Mouse (Mus musculus): ENCODE data around the gene Tubgcp6. TPM values are rescaled to one million over a fixed set of nuclear protein-coding genes. Genes with fewer than 3 reads are reported as not detected.
A peak's percentile ranks its signal among the peaks of the same experiment; 100 is the strongest.

The Tubgcp6 gene
- total RNA-seq, 2 experiments from 2014 or later, result 26.4 to 28.3 TPM

GRCm38 (mm10) chr15:89110147-89110546 is 12.8 kb downstream of the Tubgcp6 start:
- no peak for ATAC-seq (replicated peaks; ENCODE audit: low FRiP score, poor library complexity, severe bottlenecking)

- ATAC-seq (replicated peaks; ENCODE audit: low FRiP score, poor library complexity, severe bottlenecking), result no peak
Measured at GRCm38 (mm10) chr15:89106976-89107375, 15.9 kb downstream of the Tubgcp6 start.

GRCm38 (mm10) chr15:89106073-89106472 is 16.8 kb downstream of the Tubgcp6 start:
- ATAC-seq (replicated peaks; ENCODE audit: low FRiP score, poor library complexity, severe bottlenecking), result no peak

- no peak for ATAC-seq (replicated peaks; ENCODE audit: low FRiP score, poor library complexity, severe bottlenecking)
Measured at GRCm38 (mm10) chr15:89104425-89104824, 18.5 kb downstream of the Tubgcp6 start.

- ATAC-seq (replicated peaks; ENCODE audit: low FRiP score, poor library complexity, severe bottlenecking), result no peak
Measured at GRCm38 (mm10) chr15:89103921-89104320, 19.0 kb downstream of the Tubgcp6 start.

- ATAC-seq (replicated peaks; ENCODE audit: low FRiP score, poor library complexity, severe bottlenecking), result no peak
Measured at GRCm38 (mm10) chr15:89102646-89103045, 20.3 kb downstream of the Tubgcp6 start.

- ATAC-seq (replicated peaks; ENCODE audit: low FRiP score, poor library complexity, severe bottlenecking), result no peak
Measured at GRCm38 (mm10) chr15:89100823-89101222, 22.1 kb downstream of the Tubgcp6 start.

GRCm38 (mm10) chr15:89098616-89099015 is 24.3 kb downstream of the Tubgcp6 start:
- ATAC-seq (replicated peaks; ENCODE audit: low FRiP score, poor library complexity, severe bottlenecking), result no peak

GRCm38 (mm10) chr15:89097450-89097849 is 25.5 kb downstream of the Tubgcp6 start:
- no peak for ATAC-seq (replicated peaks; ENCODE audit: low FRiP score, poor library complexity, severe bottlenecking)

- no peak for ATAC-seq (replicated peaks; ENCODE audit: low FRiP score, poor library complexity, severe bottlenecking)
Measured at GRCm38 (mm10) chr15:89092181-89092580, 30.7 kb downstream of the Tubgcp6 start.

GRCm38 (mm10) chr15:89090662-89091061 is 32.2 kb downstream of the Tubgcp6 start:
- no peak for ATAC-seq (replicated peaks; ENCODE audit: low FRiP score, poor library complexity, severe bottlenecking)

GRCm38 (mm10) chr15:89089248-89090051 is 33.5 kb downstream of the Tubgcp6 start:
- ATAC-seq (replicated peaks; ENCODE audit: low FRiP score, poor library complexity, severe bottlenecking), result peak; percentile 51

GRCm38 (mm10) chr15:89088607-89089247 is 34.2 kb downstream of the Tubgcp6 start, which contains the start of gene Selenoo:
Gene Selenoo, plus strand, starts transcription at chr15:89089084.
- peak; percentile 96 for ATAC-seq (replicated peaks; ENCODE audit: low FRiP score, poor library complexity, severe bottlenecking)

- no peak for ATAC-seq (replicated peaks; ENCODE audit: low FRiP score, poor library complexity, severe bottlenecking)
Measured at GRCm38 (mm10) chr15:89084826-89085225, 38.1 kb downstream of the Tubgcp6 start.

- no peak for ATAC-seq (replicated peaks; ENCODE audit: low FRiP score, poor library complexity, severe bottlenecking)
Measured at GRCm38 (mm10) chr15:89083906-89084305, 39.0 kb downstream of the Tubgcp6 start.

- ATAC-seq (replicated peaks; ENCODE audit: low FRiP score, poor library complexity, severe bottlenecking), result peak; percentile 75
Measured at GRCm38 (mm10) chr15:89078208-89078836, 44.6 kb downstream of the Tubgcp6 start.

- ATAC-seq (replicated peaks; ENCODE audit: low FRiP score, poor library complexity, severe bottlenecking), result peak; percentile 30; the same call in 1 of the 2 replicates
Measured at GRCm38 (mm10) chr15:89076156-89076731, 46.7 kb downstream of the Tubgcp6 start.

GRCm38 (mm10) chr15:89075478-89076147 is 47.3 kb downstream of the Tubgcp6 start:
- ATAC-seq (replicated peaks; ENCODE audit: low FRiP score, poor library complexity, severe bottlenecking), result peak; percentile 73

GRCm38 (mm10) chr15:89074613-89075477 is 48.1 kb downstream of the Tubgcp6 start, which contains the start of gene Trabd:
Gene Trabd, plus strand, starts transcription at chr15:89075124.
- no peak for ATAC-seq (replicated peaks; ENCODE audit: low FRiP score, poor library complexity, severe bottlenecking)
